Mouse (Mus musculus) E14TG2a.4 (cell line): ENCODE measurements around the gene Phldb2.

ENCODE experiments used
- CTCF ChIP-seq: conservative IDR thresholded peaks from 2 replicates; pipeline ENCODE4 v1.5.1; 2014; ENCODE audit warnings: low read length
- NANOG ChIP-seq: IDR thresholded peaks from 2 replicates; pipeline ENCODE4 v1.6.1; 2014; ENCODE audit warnings: borderline replicate concordance, low read length, mixed read lengths

GRCm38 (mm10) chr16:45795188-45795693 is 158.2 kb downstream of the Phldb2 start:
- TF ChIP-seq CTCF (no peak), NANOG (no peak)
